Mouse (Mus musculus) midbrain, embryonic 13.5 days (tissue): ENCODE results near the gene Pgk1. TPM values are rescaled to one million over a fixed set of nuclear protein-coding genes. Genes with fewer than 3 reads are reported as not detected.

Source experiments
- ATAC-seq: fragments of 200-750 bp; cut with Nextera tagmentation; 2 replicates; pipeline ENCODE4 v1.8.0; 2017; ENCODE audit warnings: mild to moderate bottlenecking, moderate TSS enrichment, moderate library complexity
- H3K27ac ChIP-seq: fragments of 300-500 bp; sonication (generic); 2 replicates; pipeline ENCODE4 v1.5.1; 2015; ENCODE audit warnings: inconsistent platforms, mild to moderate bottlenecking, moderate library complexity
- H3K27me3 ChIP-seq: fragments of 300-500 bp; sonication (generic); 2 replicates; pipeline ENCODE4 v1.6.1; 2015; ENCODE audit warnings: mild to moderate bottlenecking, inconsistent platforms
- H3K36me3 ChIP-seq: fragments of 300-500 bp; sonication (generic); 2 replicates; pipeline ENCODE4 v1.6.1; 2015; ENCODE audit warnings: mild to moderate bottlenecking, inconsistent platforms
- H3K4me1 ChIP-seq: fragments of 300-500 bp; sonication (generic); replicated peaks from 2 replicates; pipeline ENCODE4 v1.6.1; 2015; ENCODE audit warnings: inconsistent platforms
- H3K4me2 ChIP-seq: fragments of 300-500 bp; sonication (generic); replicated peaks from 2 replicates; pipeline ENCODE4 v1.6.1; 2015; ENCODE audit warnings: moderate library complexity, mild to moderate bottlenecking, inconsistent platforms
- H3K4me3 ChIP-seq: fragments of 300-500 bp; sonication (generic); replicated peaks from 2 replicates; pipeline ENCODE4 v1.5.1; 2015; ENCODE audit warnings: mild to moderate bottlenecking, inconsistent platforms
- H3K9ac ChIP-seq: fragments of 300-500 bp; sonication (generic); replicated peaks from 2 replicates; pipeline ENCODE4 v1.6.1; 2015; ENCODE audit warnings: mild to moderate bottlenecking, inconsistent platforms
- H3K9me3 ChIP-seq: fragments of 300-500 bp; sonication (generic); 2 replicates; pipeline ENCODE4 v1.6.1; 2016; ENCODE audit warnings: mild to moderate bottlenecking, inconsistent platforms
- WGBS: fragments of 180-500 bp; shearing (Covaris S2); methylation state at CpG from one replicate; pipeline ENCODE4 v1.1.7; 2015; 5-methylcytosine and 5-hydroxymethylcytosine counted together
- polyA plus RNA-seq: library from polyadenylated mRNA; unstranded; fragments of >200 nt; fragmentation: Nextera tagmentation; extraction: Ambion mirVana; gene quantifications from 2 replicates; pipeline ENCODE4 v1.2.1, GENCODE M21; 2015

Gene Pgk1
- 263 and 273 TPM in 2 replicates for polyA plus RNA-seq

DNA sequence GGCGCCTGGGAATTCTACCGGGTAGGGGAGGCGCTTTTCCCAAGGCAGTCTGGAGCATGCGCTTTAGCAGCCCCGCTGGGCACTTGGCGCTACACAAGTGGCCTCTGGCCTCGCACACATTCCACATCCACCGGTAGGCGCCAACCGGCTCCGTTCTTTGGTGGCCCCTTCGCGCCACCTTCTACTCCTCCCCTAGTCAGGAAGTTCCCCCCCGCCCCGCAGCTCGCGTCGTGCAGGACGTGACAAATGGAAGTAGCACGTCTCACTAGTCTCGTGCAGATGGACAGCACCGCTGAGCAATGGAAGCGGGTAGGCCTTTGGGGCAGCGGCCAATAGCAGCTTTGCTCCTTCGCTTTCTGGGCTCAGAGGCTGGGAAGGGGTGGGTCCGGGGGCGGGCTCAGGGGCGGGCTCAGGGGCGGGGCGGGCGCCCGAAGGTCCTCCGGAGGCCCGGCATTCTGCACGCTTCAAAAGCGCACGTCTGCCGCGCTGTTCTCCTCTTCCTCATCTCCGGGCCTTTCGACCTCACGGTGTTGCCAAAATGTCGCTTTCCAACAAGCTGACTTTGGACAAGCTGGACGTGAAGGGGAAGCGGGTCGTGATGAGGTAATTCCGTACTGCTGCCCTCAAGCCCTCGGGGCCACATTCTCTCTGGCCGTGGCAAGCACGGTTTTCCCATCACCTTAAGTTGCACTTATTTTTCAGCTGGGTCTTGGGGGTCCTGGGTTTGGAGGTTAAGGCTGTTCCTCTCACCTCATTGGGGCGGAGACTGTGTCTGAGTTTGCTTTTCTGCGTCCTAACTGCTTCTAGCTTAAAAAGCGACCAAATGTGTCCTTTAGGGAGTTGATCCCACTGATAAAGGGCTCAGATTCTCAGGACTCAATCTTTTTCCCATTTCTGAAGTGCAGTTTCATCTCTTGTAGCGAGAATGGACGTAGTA is at the start of gene Pgk1:
Gene Pgk1, plus strand, starts transcription at position 388 of the 937 bp plus-strand sequence.
- Histone ChIP-seq H3K4me3 (peak within 1 kb of the TSS; percentile 57), H3K27ac (peak within 1 kb of the TSS; percentile 83), H3K4me1 (peaks cover 31% of the 10 kb centered on the region), H3K27me3 (no peaks in the 10 kb centered on the region; the same call in 1 of the 2 replicates), H3K36me3 (no peaks in the 10 kb centered on the region), H3K4me2 (peak within 1 kb of the TSS; percentile 69), H3K9ac (peak within 1 kb of the TSS; percentile 71), H3K9me3 (no peaks in the 10 kb centered on the region)
- peak; percentile 98 for ATAC-seq
- WGBS: 20% methylated on average over 54 of the region's 55 CpGs

DNA sequence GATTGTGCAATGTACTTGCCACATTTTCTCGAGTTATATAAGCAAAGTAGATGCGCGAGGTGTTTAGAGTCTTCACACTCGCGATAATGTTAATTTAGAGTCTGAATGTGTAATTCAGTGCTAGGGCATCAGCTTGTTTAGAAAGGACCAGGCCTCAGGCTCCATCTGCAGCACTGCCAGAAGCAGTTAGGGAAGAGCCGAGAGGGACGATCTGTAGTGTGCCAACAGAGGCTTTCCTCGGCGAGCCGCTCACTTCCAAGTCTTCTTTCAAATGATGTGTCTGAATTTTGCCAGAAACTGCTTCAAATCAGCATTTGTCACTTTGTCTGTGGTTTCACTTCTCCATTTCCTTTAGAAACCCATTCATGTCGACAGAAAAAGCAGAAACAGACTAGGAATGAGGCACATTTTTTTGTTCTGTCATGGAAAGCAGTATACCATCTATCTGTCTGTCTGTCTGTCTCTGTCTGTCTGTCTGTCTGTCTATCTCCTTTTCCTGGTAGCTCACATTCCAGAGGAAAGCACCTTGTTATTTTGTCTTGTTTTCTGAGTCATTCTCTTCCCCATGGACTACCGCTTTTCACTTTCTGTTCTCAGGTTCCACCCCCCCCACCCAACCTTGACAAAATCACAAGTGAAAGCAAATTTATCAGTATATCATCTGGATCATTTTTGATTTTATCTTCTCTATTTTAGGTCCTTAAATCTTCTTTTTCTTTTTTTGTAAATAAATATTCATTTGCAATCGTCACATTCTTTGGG is 47.4 kb upstream of the Pgk1 start:
- no peak overlapping the region for H3K4me2 ChIP-seq
- H3K27ac ChIP-seq: no peak overlapping the region
- H3K4me1 ChIP-seq: no peaks in the 10 kb centered on the region
- 0 out of 2 replicates have a peak, but pooled peaks cover 3% of the 10 kb centered on the region for H3K27me3 ChIP-seq
- no peak for ATAC-seq
- WGBS: 87% methylated on average over 13 of the region's 13 CpGs
- no peaks in the 10 kb centered on the region for H3K36me3 ChIP-seq
- no peaks in the 10 kb centered on the region for H3K9me3 ChIP-seq
- H3K4me3 ChIP-seq: no peak overlapping the region
- H3K9ac ChIP-seq: no peak overlapping the region

DNA sequence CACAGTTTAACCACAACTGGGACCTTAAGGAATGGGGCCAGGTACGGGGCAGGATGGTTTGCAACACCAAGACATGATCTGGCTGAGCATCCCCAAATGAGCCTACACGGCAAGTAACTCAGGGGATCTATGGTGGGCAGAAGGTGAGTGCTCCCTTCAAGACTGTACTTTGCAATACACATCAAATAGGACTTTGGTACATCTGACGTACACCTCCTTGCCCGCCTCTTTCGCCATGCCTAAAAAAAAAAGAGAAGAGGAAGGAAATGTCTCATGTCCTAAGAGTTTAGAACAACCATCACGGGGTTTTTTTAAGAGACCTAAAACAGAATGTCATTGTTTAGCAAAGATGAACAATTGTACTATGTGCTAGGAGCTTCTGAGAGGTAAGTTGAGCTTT is 44.0 kb upstream of the Pgk1 start, which contains the start of gene Tlr13:
Gene Tlr13, plus strand, starts transcription at position 269 of the 400 bp plus-strand sequence.
- Histone ChIP-seq H3K36me3 (no peaks in the 10 kb centered on the region), H3K9ac (no peak within 1 kb of the TSS), H3K27me3 (no peaks in the 10 kb centered on the region), H3K4me3 (no peak within 1 kb of the TSS), H3K27ac (no peak within 1 kb of the TSS), H3K4me2 (no peak within 1 kb of the TSS), H3K4me1 (no peaks in the 10 kb centered on the region), H3K9me3 (no peaks in the 10 kb centered on the region)
- WGBS: 89% methylated on average over 6 of the region's 6 CpGs
- no peak for ATAC-seq

DNA sequence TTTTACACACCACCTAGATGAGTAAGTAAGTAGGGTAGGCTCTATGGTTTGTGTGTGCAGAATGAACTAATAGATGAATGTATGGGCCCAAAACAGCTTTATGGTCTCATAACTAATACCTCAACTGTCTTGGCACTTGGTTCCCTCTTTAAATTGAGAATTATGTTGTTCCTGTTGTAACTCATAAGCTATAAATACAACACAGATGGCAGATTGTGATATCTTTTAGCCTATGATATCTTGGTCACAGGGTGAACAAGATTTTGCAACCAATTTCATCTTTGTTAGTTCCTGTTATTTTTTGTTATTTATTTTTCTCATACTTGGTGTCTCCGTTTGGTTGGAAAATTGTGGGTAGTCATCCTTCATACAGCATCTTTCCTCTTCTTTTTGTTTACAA is 38.7 kb upstream of the Pgk1 start:
- Histone ChIP-seq H3K9ac (no peak overlapping the region), H3K9me3 (no peaks in the 10 kb centered on the region), H3K36me3 (no peaks in the 10 kb centered on the region), H3K4me2 (no peak overlapping the region), H3K4me3 (no peak overlapping the region), H3K27me3 (no peaks in the 10 kb centered on the region; the same call in 1 of the 2 replicates), H3K27ac (no peak overlapping the region), H3K4me1 (no peaks in the 10 kb centered on the region)
- 82% methylated on average over 1 of the region's 1 CpGs for WGBS
- no peak for ATAC-seq

DNA sequence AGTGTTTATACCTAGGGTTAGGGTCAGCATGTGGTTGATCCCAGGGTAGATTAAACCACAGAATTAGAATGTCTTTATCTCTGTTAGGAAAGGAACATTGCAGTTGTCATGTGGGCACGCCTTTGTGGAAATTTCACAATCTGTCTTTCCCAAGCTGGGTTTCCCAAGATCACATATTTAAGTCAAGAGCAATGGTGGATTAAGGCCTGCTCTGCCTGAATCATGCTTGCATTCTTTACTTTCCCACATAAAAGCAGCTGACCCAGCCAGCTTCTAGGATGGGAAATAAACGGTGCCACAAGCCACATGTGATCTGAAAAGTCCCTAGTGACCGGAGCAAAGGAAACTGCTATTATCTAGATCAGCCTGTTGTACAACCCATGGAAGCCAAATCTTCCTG is 37.4 kb upstream of the Pgk1 start:
- H3K9me3 ChIP-seq: no peaks in the 10 kb centered on the region
- H3K9ac ChIP-seq: no peak overlapping the region
- no peak overlapping the region for H3K4me2 ChIP-seq
- H3K27me3 ChIP-seq: no peaks in the 10 kb centered on the region; the same call in 1 of the 2 replicates
- no peak overlapping the region for H3K4me3 ChIP-seq
- ATAC-seq: no peak
- 85% methylated on average over 3 of the region's 3 CpGs for WGBS
- no peaks in the 10 kb centered on the region for H3K36me3 ChIP-seq
- no peak overlapping the region for H3K27ac ChIP-seq
- H3K4me1 ChIP-seq: no peaks in the 10 kb centered on the region

DNA sequence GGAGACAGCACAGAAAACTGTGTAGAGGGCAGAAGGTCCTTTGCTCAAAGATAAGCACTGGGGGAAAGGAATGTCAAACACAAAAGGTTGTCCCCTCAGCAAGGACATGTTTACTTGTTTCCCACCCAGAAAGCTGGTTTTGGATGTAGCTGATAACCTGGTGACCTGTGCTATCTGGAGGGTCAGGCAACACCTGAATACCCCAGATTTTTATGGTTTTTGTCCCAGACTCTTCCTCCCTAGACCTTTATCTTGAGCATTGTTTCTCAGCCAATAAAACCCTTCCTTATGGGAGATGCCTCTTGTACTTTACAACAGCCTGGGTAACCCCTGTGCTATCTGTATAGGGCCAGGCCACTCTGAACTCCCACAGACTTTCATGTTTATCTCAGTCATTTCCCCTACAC is 32.7 kb upstream of the Pgk1 start:
- no peaks in the 10 kb centered on the region for H3K4me1 ChIP-seq
- no peaks in the 10 kb centered on the region for H3K9me3 ChIP-seq
- no peaks in the 10 kb centered on the region; the same call in 1 of the 2 replicates for H3K27me3 ChIP-seq
- no peak overlapping the region for H3K9ac ChIP-seq
- H3K27ac ChIP-seq: no peak overlapping the region
- no peak for ATAC-seq
- no peak overlapping the region for H3K4me2 ChIP-seq
- no peak overlapping the region for H3K4me3 ChIP-seq
- no peaks in the 10 kb centered on the region for H3K36me3 ChIP-seq

DNA sequence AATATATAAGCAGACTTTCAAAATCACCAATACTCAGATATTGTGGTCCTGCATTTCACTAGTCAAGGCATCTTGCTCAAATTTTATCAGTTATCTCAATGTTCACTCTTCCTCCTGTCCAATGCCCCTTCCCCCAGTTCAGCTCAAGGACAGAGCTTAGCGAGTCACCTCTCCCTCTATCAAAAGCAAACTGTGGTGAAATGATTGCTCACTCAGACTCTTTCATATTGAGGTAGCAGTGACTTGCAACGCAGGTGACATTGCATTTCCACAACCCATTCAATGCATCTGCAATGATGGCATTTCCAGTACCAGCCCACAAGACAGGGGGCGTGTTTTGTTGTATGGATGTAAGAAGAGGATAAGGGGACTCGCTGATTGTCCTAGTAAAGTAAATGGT is 31.0 kb upstream of the Pgk1 start:
- no peak overlapping the region for H3K4me3 ChIP-seq
- no peak overlapping the region for H3K27ac ChIP-seq
- no peaks in the 10 kb centered on the region for H3K4me1 ChIP-seq
- H3K4me2 ChIP-seq: no peak overlapping the region
- H3K27me3 ChIP-seq: no peaks in the 10 kb centered on the region
- no peak for ATAC-seq
- no peaks in the 10 kb centered on the region for H3K9me3 ChIP-seq
- 75% methylated on average over 4 of the region's 4 CpGs for WGBS
- no peaks in the 10 kb centered on the region for H3K36me3 ChIP-seq
- no peak overlapping the region for H3K9ac ChIP-seq

DNA sequence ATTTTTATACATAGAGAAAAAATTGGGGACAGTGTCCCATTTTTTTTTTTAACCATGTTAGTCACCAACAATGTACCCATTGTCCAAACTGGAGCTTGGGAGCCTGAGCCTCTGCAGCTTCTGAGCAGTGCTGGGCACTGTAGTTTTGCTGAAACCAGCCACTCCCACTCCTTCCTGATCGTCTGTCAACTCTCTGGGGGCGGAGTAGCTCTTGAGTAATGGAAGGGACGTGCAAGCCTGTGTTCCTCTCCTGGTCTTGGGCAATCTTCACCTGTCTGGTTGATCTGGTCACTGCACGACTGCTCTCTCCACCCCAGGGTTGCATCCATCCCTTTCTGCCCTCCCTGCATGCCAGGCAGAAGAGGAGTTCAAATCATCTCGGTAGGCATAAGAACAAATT is 22.9 kb upstream of the Pgk1 start:
- ATAC-seq: no peak
- WGBS: 67% methylated on average over 5 of the region's 5 CpGs

DNA sequence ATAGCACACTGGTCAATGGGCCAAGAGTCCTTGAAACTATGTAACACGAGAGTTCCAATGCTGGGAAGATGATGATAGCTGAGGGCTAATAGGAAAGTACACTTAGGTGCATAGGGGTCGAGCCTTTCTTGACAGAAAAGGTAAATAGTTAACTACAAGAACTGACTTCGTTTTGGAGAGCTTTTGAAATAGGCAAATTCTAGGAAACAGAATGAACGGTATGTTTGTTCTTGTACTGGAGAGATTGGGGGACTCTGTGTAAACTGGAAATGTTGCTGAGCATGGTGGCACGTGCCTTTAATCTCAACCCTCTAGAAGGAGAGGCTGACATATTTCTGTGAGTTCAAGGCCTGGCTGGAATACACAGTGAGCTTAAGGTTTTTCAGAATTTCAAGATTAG is 22.3 kb upstream of the Pgk1 start:
- Histone ChIP-seq H3K4me2 (no peak overlapping the region), H3K4me3 (no peak overlapping the region), H3K36me3 (no peaks in the 10 kb centered on the region), H3K9ac (no peak overlapping the region), H3K9me3 (no peaks in the 10 kb centered on the region), H3K4me1 (no peaks in the 10 kb centered on the region), H3K27me3 (no peaks in the 10 kb centered on the region), H3K27ac (no peak overlapping the region)
- ATAC-seq: no peak
- WGBS: 78% methylated on average over 5 of the region's 5 CpGs

More for the DNA sequence above, 22.9 kb upstream of the Pgk1 start:
- Histone ChIP-seq H3K27me3 (no peaks in the 10 kb centered on the region), H3K9ac (no peak overlapping the region), H3K4me1 (no peaks in the 10 kb centered on the region), H3K4me3 (no peak overlapping the region), H3K27ac (no peak overlapping the region), H3K4me2 (no peak overlapping the region), H3K9me3 (no peaks in the 10 kb centered on the region), H3K36me3 (no peaks in the 10 kb centered on the region)

DNA sequence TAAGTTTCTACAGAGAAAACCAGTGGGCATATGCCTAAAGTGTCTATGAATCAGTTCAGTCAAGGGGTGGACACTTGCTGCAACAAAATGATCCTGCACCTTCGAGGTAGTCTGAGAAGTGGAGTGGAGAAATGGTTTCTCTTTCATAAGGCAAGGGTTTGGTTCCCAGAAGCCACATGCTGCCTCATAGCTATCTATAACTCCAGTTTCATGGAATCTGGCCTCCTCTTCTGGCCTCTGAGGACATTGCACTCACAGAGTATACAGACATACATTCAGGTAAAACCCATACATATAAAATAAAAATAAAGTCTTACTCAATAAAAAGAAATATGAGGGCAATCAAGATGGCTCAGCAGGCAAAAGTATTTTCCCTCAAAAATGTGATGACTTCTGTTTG is 21.8 kb upstream of the Pgk1 start:
- Histone ChIP-seq H3K4me1 (no peaks in the 10 kb centered on the region), H3K36me3 (no peaks in the 10 kb centered on the region), H3K4me3 (no peak overlapping the region), H3K9ac (no peak overlapping the region), H3K4me2 (no peak overlapping the region), H3K27ac (no peak overlapping the region), H3K27me3 (no peaks in the 10 kb centered on the region), H3K9me3 (no peaks in the 10 kb centered on the region)
- 80% methylated on average over 1 of the region's 1 CpGs for WGBS
- no peak for ATAC-seq

DNA sequence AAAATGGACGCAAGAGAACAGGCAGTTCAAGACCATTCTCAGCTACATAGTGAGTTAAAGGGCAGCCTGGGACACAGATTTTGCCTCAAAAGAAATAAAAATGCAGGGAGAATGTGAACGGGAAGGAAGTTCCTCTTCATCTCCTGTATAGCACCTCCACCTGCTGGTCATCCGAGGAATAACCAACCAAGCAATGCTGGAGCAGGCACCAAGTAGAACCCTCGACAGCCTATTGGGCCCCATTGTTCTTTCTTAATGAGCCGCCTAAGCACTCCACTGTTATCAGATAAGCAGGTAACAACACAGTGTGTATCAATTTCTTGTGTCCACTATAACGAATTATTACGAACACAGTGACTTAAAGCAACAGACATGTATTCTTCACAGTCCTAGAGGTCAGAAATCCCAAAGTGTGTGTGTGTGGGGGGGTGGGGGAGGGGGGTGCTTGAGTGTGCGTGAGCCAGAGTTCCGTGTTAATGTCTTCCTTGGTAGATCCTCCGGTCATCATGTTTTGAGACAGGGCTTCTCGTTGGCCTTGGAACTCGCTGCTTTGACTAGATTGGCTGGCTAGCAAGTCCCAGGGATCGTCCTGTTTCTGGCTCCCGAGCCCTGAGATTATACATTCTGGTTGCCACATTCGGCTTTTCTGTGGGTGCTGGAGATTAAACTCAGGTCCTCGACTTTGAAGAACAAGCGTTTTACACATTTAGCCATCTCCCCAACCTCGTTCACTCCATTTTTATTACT is 15.6 kb upstream of the Pgk1 start:
- no peak overlapping the region for H3K9ac ChIP-seq
- H3K4me3 ChIP-seq: peak overlapping the region; percentile 31
- peak; percentile 84 for ATAC-seq

DNA sequence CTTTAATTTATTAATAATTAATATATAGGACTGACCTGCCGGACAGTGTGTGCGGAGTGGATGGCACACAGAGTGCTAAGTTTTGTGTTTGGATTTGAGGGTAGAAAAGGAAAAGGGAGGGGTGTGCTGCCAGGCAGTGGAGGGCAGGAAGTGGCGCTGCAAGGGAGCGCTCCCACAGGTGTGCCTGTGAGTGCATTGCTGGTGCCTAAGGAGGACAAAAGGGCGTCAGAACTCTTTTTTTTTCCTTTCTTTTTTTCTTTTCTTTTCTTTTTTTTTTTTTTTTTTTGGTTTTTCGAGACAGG is 15.1 kb upstream of the Pgk1 start:
- H3K27me3 ChIP-seq: no peaks in the 10 kb centered on the region
- peak; percentile 55 for ATAC-seq
- WGBS: 65% methylated on average over 6 of the region's 6 CpGs
- peak overlapping the region; percentile 31 for H3K4me3 ChIP-seq
- H3K4me1 ChIP-seq: no peaks in the 10 kb centered on the region
- no peak overlapping the region for H3K9ac ChIP-seq
- no peaks in the 10 kb centered on the region for H3K9me3 ChIP-seq
- no peak overlapping the region for H3K27ac ChIP-seq
- H3K4me2 ChIP-seq: peak overlapping the region; percentile 45
- no peaks in the 10 kb centered on the region for H3K36me3 ChIP-seq

More for the DNA sequence above, 15.6 kb upstream of the Pgk1 start:
- Histone ChIP-seq H3K4me2 (peak overlapping the region; percentile 45), H3K36me3 (no peaks in the 10 kb centered on the region), H3K4me1 (no peaks in the 10 kb centered on the region), H3K27me3 (no peaks in the 10 kb centered on the region), H3K9me3 (no peaks in the 10 kb centered on the region), H3K27ac (no peak overlapping the region)
- 22% methylated on average over 18 of the region's 18 CpGs for WGBS
